Mouse (Mus musculus) midbrain, embryonic 16.5 days (tissue): ENCODE data around the gene Tgm1. TPM values are rescaled to one million over a fixed set of nuclear protein-coding genes. Genes with fewer than 3 reads are reported as not detected.

Source experiments
- ATAC-seq: fragments of 200-750 bp; cut with Nextera tagmentation; 2 replicates; pipeline ENCODE4 v1.8.0; 2017; ENCODE audit warnings: moderate TSS enrichment
- H3K27ac ChIP-seq: fragments of 300-500 bp; sonication (generic); 2 replicates; pipeline ENCODE4 v1.5.1; 2014; ENCODE audit warnings: mild to moderate bottlenecking, low read length, mixed read lengths
- H3K27me3 ChIP-seq: fragments of 300-500 bp; sonication (generic); 2 replicates; pipeline ENCODE4 v1.6.1; 2014; ENCODE audit warnings: low read depth, low read length, mixed read lengths; ENCODE audit not compliant: control insufficient read depth, insufficient read depth
- H3K36me3 ChIP-seq: fragments of 300-500 bp; sonication (generic); 2 replicates; pipeline ENCODE4 v1.6.1; 2014; ENCODE audit warnings: mild to moderate bottlenecking, low read length, moderate library complexity, mixed read lengths; ENCODE audit not compliant: control insufficient read depth, insufficient read depth
- H3K4me1 ChIP-seq: fragments of 300-500 bp; sonication (generic); 2 replicates; pipeline ENCODE4 v1.6.1; 2014; ENCODE audit warnings: mild to moderate bottlenecking, low read length, mixed read lengths; ENCODE audit not compliant: control insufficient read depth, insufficient read depth
- H3K4me2 ChIP-seq: fragments of 300-500 bp; sonication (generic); 2 replicates; pipeline ENCODE4 v1.6.1; 2014; ENCODE audit warnings: mild to moderate bottlenecking, low read length, mixed read lengths
- H3K4me3 ChIP-seq: fragments of 300-500 bp; sonication (generic); 2 replicates; pipeline ENCODE4 v1.5.1; 2014; ENCODE audit warnings: low read depth, mild to moderate bottlenecking, low read length, moderate library complexity, mixed read lengths
- H3K9ac ChIP-seq: fragments of 300-500 bp; sonication (generic); 2 replicates; pipeline ENCODE4 v1.6.1; 2014; ENCODE audit warnings: low read depth, low read length, mixed read lengths
- H3K9me3 ChIP-seq: fragments of 300-500 bp; sonication (generic); replicated peaks from 2 replicates; pipeline ENCODE4 v1.6.1; 2014; ENCODE audit warnings: mild to moderate bottlenecking, low read length, mixed read lengths; ENCODE audit not compliant: control insufficient read depth, poor library complexity, severe bottlenecking
- WGBS: fragments of 180-500 bp; shearing (Covaris S2); extraction: QIAGEN DNeasy Blood & Tissue Kit; methylation state at CpG from one replicate; pipeline ENCODE4 v1.1.7; 2014; 5-methylcytosine and 5-hydroxymethylcytosine counted together
- polyA plus RNA-seq: library from polyadenylated mRNA; unstranded; fragments of >200 nt; fragmentation: Nextera tagmentation; extraction: Ambion mirVana; gene quantifications from 2 replicates; pipeline ENCODE4 v1.2.1, GENCODE M21; 2015

The Tgm1 gene
- polyA plus RNA-seq, 1 experiment from 2014 or later = 0.13 TPM

DNA sequence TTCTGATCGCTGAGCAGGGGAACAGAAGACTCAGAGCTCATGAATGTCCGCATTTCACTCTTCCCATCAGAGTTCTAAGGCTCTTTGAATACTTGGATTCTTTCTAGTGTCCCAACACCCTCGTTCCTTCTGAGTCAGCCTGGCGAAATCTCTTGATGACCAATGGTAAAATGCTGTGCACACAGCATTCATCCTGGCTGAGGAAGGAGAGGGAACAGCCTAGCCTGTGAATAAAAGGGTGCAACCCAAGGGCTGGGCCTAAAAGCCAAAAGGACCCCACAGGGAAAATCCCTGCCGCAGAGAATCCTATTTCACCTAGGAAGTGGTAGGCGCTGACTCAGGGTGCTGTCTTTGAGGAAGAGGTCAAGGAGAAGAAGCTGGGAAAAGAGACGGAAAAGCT, 16.4 kb upstream of the Tgm1 start:
- Histone ChIP-seq H3K36me3 (no peaks in the 10 kb centered on the region), H3K4me2 (no peak overlapping the region), H3K4me1 (no peaks in the 10 kb centered on the region), H3K4me3 (no peak overlapping the region), H3K9me3 (no peaks in the 10 kb centered on the region), H3K9ac (no peak overlapping the region), H3K27me3 (no peaks in the 10 kb centered on the region), H3K27ac (no peak overlapping the region)
- WGBS = 71% methylated on average over 7 of the region's 7 CpGs
- no peak; the same call in 1 of the 2 replicates for ATAC-seq

DNA sequence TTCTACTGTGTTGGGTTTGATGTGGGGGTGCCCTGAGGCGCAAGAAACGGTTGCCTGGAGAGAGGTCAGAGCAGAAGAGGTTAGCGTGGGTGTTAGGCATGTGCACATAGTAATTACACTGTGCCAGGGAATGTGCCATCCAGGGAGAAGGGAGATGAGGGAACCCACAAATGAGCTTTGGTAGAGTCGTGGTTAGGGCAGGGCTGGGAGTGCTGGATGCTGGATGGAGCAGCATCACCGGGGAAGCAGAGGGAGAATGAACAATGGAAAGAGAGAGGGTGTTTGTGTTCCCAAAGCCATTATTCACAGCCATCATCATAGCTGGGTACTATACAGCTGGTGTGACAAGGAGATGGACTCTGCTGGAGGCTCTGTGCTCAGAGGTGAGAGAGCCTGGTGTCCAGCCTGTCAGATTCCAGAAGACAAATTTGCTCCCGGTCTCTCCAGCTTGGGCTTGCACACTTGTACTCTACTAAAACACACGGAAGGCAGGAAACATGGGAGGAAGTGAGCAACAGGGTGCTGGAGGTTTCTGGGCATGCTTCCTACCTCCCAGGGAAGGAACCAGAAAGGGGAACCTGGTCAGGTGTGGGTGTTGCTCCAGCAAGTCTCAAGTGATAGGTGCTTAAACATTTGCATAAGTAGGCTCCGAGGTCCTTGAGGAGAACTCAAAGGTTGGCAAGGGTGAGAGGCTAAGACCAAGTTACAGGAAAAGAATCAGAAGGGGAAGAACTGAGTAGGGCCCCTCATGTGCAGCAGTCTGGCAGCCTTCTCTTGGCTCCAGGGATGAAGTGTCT, 14.4 kb upstream of the Tgm1 start:
- ATAC-seq = no peak

DNA sequence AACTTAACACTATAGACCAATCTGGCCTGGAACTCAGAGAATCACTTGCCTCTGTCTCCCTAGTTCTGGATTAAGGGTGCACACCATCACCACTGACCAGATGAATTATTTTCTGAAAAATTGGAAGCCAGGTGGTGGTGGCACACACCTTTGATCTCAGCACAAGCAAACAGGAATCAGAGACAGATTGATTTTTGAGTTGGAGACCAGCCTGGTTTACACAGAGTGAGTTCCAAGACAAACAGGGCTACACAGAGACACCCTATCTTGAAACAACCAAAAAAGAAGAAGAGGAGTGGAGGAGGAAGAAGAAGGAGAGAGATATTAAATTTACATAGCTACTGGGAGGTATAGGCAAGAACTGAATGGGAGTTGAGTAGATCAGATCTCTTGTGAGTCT, 12.5 kb upstream of the Tgm1 start:
- no peaks in the 10 kb centered on the region for H3K9me3 ChIP-seq
- H3K4me2 ChIP-seq = no peak overlapping the region
- H3K9ac ChIP-seq = no peak overlapping the region
- no peak overlapping the region for H3K4me3 ChIP-seq
- no peak overlapping the region for H3K27ac ChIP-seq
- H3K36me3 ChIP-seq = no peaks in the 10 kb centered on the region
- H3K4me1 ChIP-seq = peaks cover 7% of the 10 kb centered on the region
- no peak for ATAC-seq
- no peaks in the 10 kb centered on the region for H3K27me3 ChIP-seq

More for the DNA sequence above, 14.4 kb upstream of the Tgm1 start:
- H3K36me3 ChIP-seq = no peaks in the 10 kb centered on the region
- no peaks in the 10 kb centered on the region for H3K4me1 ChIP-seq
- H3K4me3 ChIP-seq = no peak overlapping the region
- H3K27ac ChIP-seq = no peak overlapping the region
- H3K9me3 ChIP-seq = no peaks in the 10 kb centered on the region
- no peaks in the 10 kb centered on the region for H3K27me3 ChIP-seq
- 69% methylated on average over 8 of the region's 8 CpGs for WGBS
- no peak overlapping the region for H3K9ac ChIP-seq
- H3K4me2 ChIP-seq = no peak overlapping the region

DNA sequence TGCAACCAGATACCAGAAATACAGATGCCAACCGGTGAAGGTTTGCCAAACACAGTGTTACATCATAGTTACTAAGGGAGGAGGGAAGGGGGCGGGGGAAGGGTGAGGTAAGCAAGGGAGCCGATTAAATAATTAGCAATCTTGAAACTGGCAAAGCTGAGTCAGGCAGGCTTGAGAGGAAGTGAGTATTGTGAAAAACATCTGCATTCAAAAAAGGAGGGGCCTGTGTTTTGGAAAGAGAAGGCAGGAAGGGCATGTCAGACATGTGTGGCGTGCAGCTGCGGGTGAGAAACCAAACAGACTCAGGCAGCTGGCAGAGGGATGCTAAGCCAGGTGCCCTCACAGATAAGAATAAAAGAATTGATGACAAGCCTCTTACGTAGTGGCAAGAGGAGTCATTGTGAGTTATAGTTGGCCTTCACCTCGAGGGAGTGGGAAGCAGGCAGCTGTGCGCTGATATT, 10.7 kb upstream of the Tgm1 start:
- no peaks in the 10 kb centered on the region for H3K9me3 ChIP-seq
- H3K4me2 ChIP-seq = no peak overlapping the region
- no peak overlapping the region for H3K27ac ChIP-seq
- peaks cover 14% of the 10 kb centered on the region for H3K4me1 ChIP-seq
- no peak overlapping the region for H3K9ac ChIP-seq
- no peak overlapping the region for H3K4me3 ChIP-seq
- 70% methylated on average over 8 of the region's 8 CpGs for WGBS
- peaks cover 5% of the 10 kb centered on the region; the same call in 1 of the 2 replicates for H3K36me3 ChIP-seq
- no peak for ATAC-seq
- no peaks in the 10 kb centered on the region for H3K27me3 ChIP-seq

DNA sequence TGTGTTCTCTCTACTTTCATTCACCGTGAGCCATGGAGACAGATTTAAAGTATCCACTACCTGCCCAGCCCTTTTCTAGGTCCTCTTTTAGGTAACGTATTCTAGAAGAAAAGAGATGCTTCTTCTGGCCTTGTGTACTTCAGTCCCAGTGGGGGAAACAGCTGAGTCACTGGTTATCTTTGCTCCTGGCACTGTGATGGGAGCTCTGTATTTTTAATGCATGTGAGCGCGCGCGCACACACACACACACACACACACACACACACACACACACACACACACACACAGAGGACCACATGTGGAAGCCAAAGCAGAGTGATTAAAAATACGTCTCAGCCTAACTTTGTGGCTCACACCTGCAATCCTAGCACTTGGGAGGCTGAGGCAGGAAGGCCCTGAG, 9.7 kb upstream of the Tgm1 start:
- ATAC-seq = no peak
- Histone ChIP-seq H3K9me3 (no peaks in the 10 kb centered on the region), H3K4me1 (peaks cover 14% of the 10 kb centered on the region), H3K27me3 (no peaks in the 10 kb centered on the region), H3K4me2 (no peak overlapping the region), H3K4me3 (no peak overlapping the region), H3K36me3 (peaks cover 6% of the 10 kb centered on the region; the same call in 1 of the 2 replicates), H3K27ac (no peak overlapping the region), H3K9ac (no peak overlapping the region)
- WGBS = 96% methylated on average over 7 of the region's 7 CpGs

DNA sequence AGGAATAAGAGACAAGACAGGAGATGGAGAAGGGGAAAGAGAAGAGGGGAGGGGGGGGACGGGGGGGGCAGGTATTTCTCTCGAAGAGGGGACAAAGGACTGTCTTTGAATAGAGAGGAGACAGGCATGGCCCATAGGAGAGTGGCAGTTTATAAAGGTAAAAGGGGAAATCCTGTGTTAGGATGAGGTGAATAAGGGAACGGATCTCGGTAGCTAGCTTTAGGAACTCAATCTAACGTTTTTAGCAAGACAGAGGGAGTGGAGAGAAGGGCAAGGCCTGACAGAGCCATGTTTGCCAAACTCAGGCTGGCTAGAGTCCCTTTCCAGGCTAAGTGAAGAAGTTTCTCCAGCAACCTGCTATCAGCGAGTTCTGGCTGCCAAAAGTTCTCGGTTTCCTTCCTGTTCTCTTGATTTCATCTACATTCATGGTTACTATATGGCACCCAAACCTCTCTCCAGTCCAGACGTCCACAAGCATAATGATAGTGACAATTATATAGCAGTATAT, 8.8 kb upstream of the Tgm1 start:
- Histone ChIP-seq H3K4me3 (peak overlapping the region; percentile 69), H3K36me3 (peaks cover 10% of the 10 kb centered on the region; the same call in 1 of the 2 replicates), H3K27ac (peak overlapping the region; percentile 82), H3K9me3 (no peaks in the 10 kb centered on the region), H3K4me1 (peaks cover 14% of the 10 kb centered on the region), H3K9ac (peak overlapping the region; percentile 75), H3K4me2 (peak overlapping the region; percentile 79), H3K27me3 (no peaks in the 10 kb centered on the region)
- WGBS = 45% methylated on average over 8 of the region's 8 CpGs
- no peak for ATAC-seq

DNA sequence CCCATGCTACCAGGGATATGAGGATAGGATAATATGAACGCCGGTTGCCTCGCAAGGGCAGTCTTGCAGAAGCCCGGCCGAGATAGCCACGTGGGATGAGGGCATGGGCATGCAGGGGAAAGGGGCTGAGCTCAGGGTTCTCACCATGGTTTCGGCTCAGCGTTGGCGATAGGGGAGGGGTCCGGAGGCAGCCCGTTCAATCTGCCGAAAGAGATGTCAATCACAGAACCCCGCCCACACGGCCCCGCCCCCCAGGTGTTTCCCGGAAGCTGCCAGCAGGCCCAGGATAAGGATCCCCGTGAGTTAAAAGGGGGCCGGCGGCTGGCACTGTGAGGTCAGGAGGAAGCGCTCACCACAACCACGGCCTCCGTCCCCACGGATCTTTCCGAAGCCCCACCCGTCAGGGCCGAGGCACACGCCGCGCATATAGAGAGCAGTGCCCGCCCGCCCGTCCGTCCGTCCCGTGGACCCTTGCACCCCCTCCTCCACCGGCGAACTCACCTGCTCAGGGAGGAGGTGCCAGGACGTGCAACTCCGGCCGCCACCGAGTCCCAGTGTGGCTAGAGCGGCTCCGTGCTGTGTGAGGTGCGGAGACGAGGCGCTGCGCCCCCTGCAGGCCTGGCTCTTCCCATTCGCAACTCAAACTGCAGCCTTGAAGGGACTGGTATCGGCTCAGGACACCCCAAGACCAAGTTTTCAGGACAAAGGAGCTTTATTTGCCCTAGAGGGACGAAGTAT, 8.1 kb upstream of the Tgm1 start, which contains the start of gene Rabggta:
Gene Rabggta (minus strand): TSS at position 564 of the 738 bp plus-strand sequence.
- Histone ChIP-seq H3K4me2 (peak within 1 kb of the TSS; percentile 79), H3K4me3 (peak within 1 kb of the TSS; percentile 69), H3K27me3 (no peaks in the 10 kb centered on the region), H3K27ac (peak within 1 kb of the TSS; percentile 82), H3K4me1 (peaks cover 14% of the 10 kb centered on the region), H3K9me3 (no peaks in the 10 kb centered on the region), H3K9ac (peak within 1 kb of the TSS; percentile 75), H3K36me3 (peaks cover 15% of the 10 kb centered on the region; the same call in 1 of the 2 replicates)
- peak; percentile 97 for ATAC-seq
- under 1% methylated on average over 46 of the region's 50 CpGs for WGBS

DNA sequence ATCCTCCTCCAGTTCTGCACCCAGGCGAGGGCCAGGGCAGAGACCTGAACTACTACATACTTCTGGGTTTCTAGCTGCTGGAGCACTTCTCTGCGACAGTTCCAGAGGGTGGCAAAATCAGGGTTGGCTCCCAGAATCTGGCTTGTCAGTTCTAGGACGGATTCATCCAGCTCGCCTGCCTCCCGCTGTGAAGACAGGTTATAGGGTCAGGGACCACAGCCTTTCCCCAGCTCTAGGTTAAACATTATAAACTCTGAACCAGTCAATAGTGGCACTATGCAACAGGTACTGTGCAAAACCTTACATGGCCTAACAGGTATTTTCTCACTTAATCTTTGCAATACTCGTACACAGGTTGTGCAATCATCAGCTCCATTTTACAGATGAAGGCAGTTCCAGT, 7.3 kb upstream of the Tgm1 start:
- 72% methylated on average over 6 of the region's 6 CpGs for WGBS
- peaks cover 14% of the 10 kb centered on the region for H3K4me1 ChIP-seq
- H3K9ac ChIP-seq = peak overlapping the region; percentile 75; the same call in 1 of the 2 replicates
- H3K27ac ChIP-seq = peak overlapping the region; percentile 82; the same call in 1 of the 2 replicates
- H3K9me3 ChIP-seq = no peaks in the 10 kb centered on the region
- no peaks in the 10 kb centered on the region for H3K27me3 ChIP-seq
- peak overlapping the region; percentile 79 for H3K4me2 ChIP-seq
- H3K36me3 ChIP-seq = peaks cover 17% of the 10 kb centered on the region; the same call in 1 of the 2 replicates
- no peak for ATAC-seq
- H3K4me3 ChIP-seq = peak overlapping the region; percentile 69
